Mouse (Mus musculus): ENCODE results near the gene Clba1. TPM values are rescaled to one million over a fixed set of nuclear protein-coding genes. Genes with fewer than 3 reads are reported as not detected.

Gene Clba1
- polyA plus RNA-seq, 1 experiment from 2014 or later, result 4.3 TPM

- H3K4me3 ChIP-seq (ENCODE audit: low read depth, low read length), result no peak overlapping the region
- H3K9ac ChIP-seq, result no peak overlapping the region
- no peak overlapping the region for H3K27ac ChIP-seq (ENCODE audit: low read depth)
- ATAC-seq (ENCODE audit: insufficient read depth), result no peak
- no peak for DNase-seq
- H3K4me2 ChIP-seq, result no peak overlapping the region
- no peaks in the 10 kb centered on the region for H3K9me3 ChIP-seq (ENCODE audit: low read depth, low read length)
- TF ChIP-seq CTCF (IDR thresholded peaks at IDR 0.05; ENCODE audit: low read depth), result no peak
- 86% methylated on average over 14 of the region's 14 CpGs for WGBS
- H3K27me3 ChIP-seq (ENCODE audit: insufficient read depth, low read length), result no peaks in the 10 kb centered on the region
- no peaks in the 10 kb centered on the region for H3K36me3 ChIP-seq (ENCODE audit: insufficient read depth)
- H3K4me1 ChIP-seq (ENCODE audit: insufficient read depth), result no peaks in the 10 kb centered on the region
Measured at GRCm38 (mm10) chr12:112772306-112772705, 36.4 kb upstream of the Clba1 start.

GRCm38 (mm10) chr12:112773366-112773765 lies 35.4 kb upstream of the Clba1 start:
- no peaks in the 10 kb centered on the region for H3K27me3 ChIP-seq (ENCODE audit: insufficient read depth, low read length)
- WGBS, result 17% methylated on average over 9 of the region's 9 CpGs
- TF ChIP-seq CTCF (IDR thresholded peaks at IDR 0.05; ENCODE audit: low read depth), result no peak

GRCm38 (mm10) chr12:112774026-112774425 lies 34.7 kb upstream of the Clba1 start:
- 80% methylated on average over 6 of the region's 6 CpGs for WGBS
- Histone ChIP-seq H3K9ac (no peak overlapping the region), H3K4me2 (no peak overlapping the region), H3K36me3 (ENCODE audit: insufficient read depth) (no peaks in the 10 kb centered on the region), H3K27ac (ENCODE audit: low read depth) (no peak overlapping the region), H3K4me3 (ENCODE audit: low read depth, low read length) (no peak overlapping the region), H3K9me3 (ENCODE audit: low read depth, low read length) (no peaks in the 10 kb centered on the region), H3K4me1 (ENCODE audit: insufficient read depth) (no peaks in the 10 kb centered on the region), H3K27me3 (ENCODE audit: insufficient read depth, low read length) (no peaks in the 10 kb centered on the region)
- TF ChIP-seq CTCF (IDR thresholded peaks at IDR 0.05; ENCODE audit: low read depth), result no peak
- no peak for DNase-seq
- no peak for ATAC-seq (ENCODE audit: insufficient read depth)

More at GRCm38 (mm10) chr12:112773366-112773765, 35.4 kb upstream of the Clba1 start:
- no peak overlapping the region for H3K27ac ChIP-seq (ENCODE audit: low read depth)
- no peak overlapping the region for H3K9ac ChIP-seq
- H3K9me3 ChIP-seq (ENCODE audit: low read depth, low read length), result no peaks in the 10 kb centered on the region
- no peak for ATAC-seq (ENCODE audit: insufficient read depth)
- no peaks in the 10 kb centered on the region for H3K36me3 ChIP-seq (ENCODE audit: insufficient read depth)
- H3K4me3 ChIP-seq (ENCODE audit: low read depth, low read length), result no peak overlapping the region
- no peak for DNase-seq
- H3K4me2 ChIP-seq, result no peak overlapping the region
- no peaks in the 10 kb centered on the region for H3K4me1 ChIP-seq (ENCODE audit: insufficient read depth)

GRCm38 (mm10) chr12:112774481-112774880 lies 34.3 kb upstream of the Clba1 start:
- Histone ChIP-seq H3K4me1 (ENCODE audit: insufficient read depth) (no peaks in the 10 kb centered on the region), H3K36me3 (ENCODE audit: insufficient read depth) (no peaks in the 10 kb centered on the region), H3K27me3 (ENCODE audit: insufficient read depth, low read length) (no peaks in the 10 kb centered on the region), H3K9me3 (ENCODE audit: low read depth, low read length) (no peaks in the 10 kb centered on the region), H3K27ac (ENCODE audit: low read depth) (no peak overlapping the region), H3K4me3 (ENCODE audit: low read depth, low read length) (no peak overlapping the region), H3K9ac (no peak overlapping the region), H3K4me2 (no peak overlapping the region)
- ATAC-seq (ENCODE audit: insufficient read depth) (no peak), DNase-seq (no peak)
- TF ChIP-seq CTCF (IDR thresholded peaks at IDR 0.05; ENCODE audit: low read depth), result no peak
- WGBS, result 88% methylated on average over 10 of the region's 10 CpGs

- Histone ChIP-seq H3K4me2 (no peak overlapping the region), H3K27ac (ENCODE audit: low read depth) (no peak overlapping the region), H3K36me3 (ENCODE audit: insufficient read depth) (no peaks in the 10 kb centered on the region), H3K4me1 (ENCODE audit: insufficient read depth) (peaks cover 22% of the 10 kb centered on the region; the same call in 1 of the 2 replicates), H3K9me3 (ENCODE audit: low read depth, low read length) (no peaks in the 10 kb centered on the region), H3K4me3 (ENCODE audit: low read depth, low read length) (no peak overlapping the region), H3K27me3 (ENCODE audit: insufficient read depth, low read length) (peaks cover 8% of the 10 kb centered on the region; the same call in 1 of the 2 replicates), H3K9ac (no peak overlapping the region)
- DNase-seq (no peak), ATAC-seq (ENCODE audit: insufficient read depth) (no peak)
- 64% methylated on average over 8 of the region's 8 CpGs for WGBS
- TF ChIP-seq CTCF (IDR thresholded peaks at IDR 0.05; ENCODE audit: low read depth), result no peak
Measured at GRCm38 (mm10) chr12:112791026-112791425, 17.7 kb upstream of the Clba1 start.

GRCm38 (mm10) chr12:112793601-112794355 lies 15.0 kb upstream of the Clba1 start:
- 59% methylated on average over 13 of the region's 13 CpGs for WGBS

GRCm38 (mm10) chr12:112794356-112794816 lies 14.4 kb upstream of the Clba1 start:
- 7% methylated on average over 7 of the region's 7 CpGs for WGBS

More at GRCm38 (mm10) chr12:112793601-112794355, 15.0 kb upstream of the Clba1 start:
- H3K4me3 ChIP-seq (ENCODE audit: low read depth, low read length), result no peak overlapping the region
- H3K9me3 ChIP-seq (ENCODE audit: low read depth, low read length), result no peaks in the 10 kb centered on the region
- no peaks in the 10 kb centered on the region for H3K36me3 ChIP-seq (ENCODE audit: insufficient read depth)
- peak; percentile 83 for DNase-seq
- peak overlapping the region; percentile 67 for H3K27ac ChIP-seq (ENCODE audit: low read depth)
- TF ChIP-seq CTCF (IDR thresholded peaks at IDR 0.05; ENCODE audit: low read depth), result no peak
- ATAC-seq (ENCODE audit: insufficient read depth), result peak; percentile 71
- peaks cover 8% of the 10 kb centered on the region; the same call in 1 of the 2 replicates for H3K27me3 ChIP-seq (ENCODE audit: insufficient read depth, low read length)
- H3K9ac ChIP-seq, result no peak overlapping the region
- 0 out of 2 replicates have a peak overlapping the region, but pooled peaks have one; percentile 18 for H3K4me2 ChIP-seq
- peaks cover 26% of the 10 kb centered on the region; the same call in 1 of the 2 replicates for H3K4me1 ChIP-seq (ENCODE audit: insufficient read depth)

More at GRCm38 (mm10) chr12:112794356-112794816, 14.4 kb upstream of the Clba1 start:
- peak overlapping the region; percentile 12; the same call in 1 of the 2 replicates for H3K27ac ChIP-seq (ENCODE audit: low read depth)
- peaks cover 26% of the 10 kb centered on the region; the same call in 1 of the 2 replicates for H3K4me1 ChIP-seq (ENCODE audit: insufficient read depth)
- no peak overlapping the region for H3K4me3 ChIP-seq (ENCODE audit: low read depth, low read length)
- DNase-seq, result peak; percentile 13
- H3K9me3 ChIP-seq (ENCODE audit: low read depth, low read length), result no peaks in the 10 kb centered on the region
- no peak for ATAC-seq (ENCODE audit: insufficient read depth)
- H3K36me3 ChIP-seq (ENCODE audit: insufficient read depth), result no peaks in the 10 kb centered on the region
- H3K9ac ChIP-seq, result no peak overlapping the region
- peaks cover 8% of the 10 kb centered on the region; the same call in 1 of the 2 replicates for H3K27me3 ChIP-seq (ENCODE audit: insufficient read depth, low read length)
- no peak for TF ChIP-seq CTCF (IDR thresholded peaks at IDR 0.05; ENCODE audit: low read depth)
- H3K4me2 ChIP-seq, result 0 out of 2 replicates have a peak overlapping the region, but pooled peaks have one; percentile 18

Measured in lung, embryonic 14.5 days (tissue).